Mouse (Mus musculus) MEL (cell line): ENCODE measurements at regions not wholly inside any gene's neighbourhood (a gene's known extent, or its start where the extent isn't known, plus 50 kb on each side); places are given as distances from the start of the nearest gene placed in this dataset.

Source experiments
- DNase-seq: peaks from one replicate; pipeline ENCODE4 v3.0.0; 2011; ENCODE audit warnings: low read depth, low spot score
- H3K27ac ChIP-seq: 2 replicates; pipeline ENCODE4 v1.5.1; 2012; ENCODE audit warnings: low read depth, mild to moderate bottlenecking, control low read depth, low read length, moderate library complexity; ENCODE audit not compliant: control insufficient read depth
- H3K27me3 ChIP-seq, 2 experiments: fragments of 150-350 bp in 1 of 2; sonication (generic) in 1 of 2; 2 replicates each; pipeline ENCODE4 v1.6.1; 2012; ENCODE audit warnings: low read length in 2 of 2, mild to moderate bottlenecking in 2 of 2, improper control_type of control experiment in 1 of 2, moderate library complexity in 1 of 2; ENCODE audit not compliant: insufficient read depth in 2 of 2, control insufficient read depth in 1 of 2
- H3K36me3 ChIP-seq, 2 experiments: 2 replicates each; pipeline ENCODE4 v1.6.1; 2012 to 2014; ENCODE audit warnings: low read length in 2 of 2, improper control_type of control experiment in 1 of 2, inconsistent platforms in 1 of 2, mild to moderate bottlenecking in 1 of 2; ENCODE audit not compliant: insufficient read depth in 2 of 2, control insufficient read depth in 1 of 2
- H3K4me1 ChIP-seq, 2 experiments: fragments of 150-350 bp in 1 of 2; sonication (generic) in 1 of 2; 2 replicates each; pipeline ENCODE4 v1.6.1; 2012; ENCODE audit warnings: low read length in 2 of 2, improper control_type of control experiment in 1 of 2, mild to moderate bottlenecking in 1 of 2; ENCODE audit not compliant: insufficient read depth in 2 of 2, control insufficient read depth in 1 of 2
- H3K4me3 ChIP-seq, 2 experiments: fragments of 150-350 bp in 1 of 2; sonication (generic) in 1 of 2; 2 replicates each; pipeline ENCODE4 v1.5.1; 2012; ENCODE audit warnings: low read depth in 2 of 2, low read length in 2 of 2, mild to moderate bottlenecking in 2 of 2, moderate library complexity in 2 of 2, control low read depth in 1 of 2, improper control_type of control experiment in 1 of 2; ENCODE audit not compliant: control insufficient read depth in 1 of 2, insufficient read depth in 1 of 2
- H3K79me2 ChIP-seq: 2 replicates; pipeline ENCODE4 v1.6.1; 2012; ENCODE audit warnings: mild to moderate bottlenecking, low read length, moderate library complexity; ENCODE audit not compliant: control insufficient read depth, poor library complexity, insufficient read depth
- H3K9ac ChIP-seq: 2 replicates; pipeline ENCODE4 v1.6.1; 2012; ENCODE audit warnings: low read depth, mild to moderate bottlenecking, control low read depth, low read length, moderate library complexity; ENCODE audit not compliant: control insufficient read depth, poor library complexity, severe bottlenecking
- H3K9me3 ChIP-seq: fragments of 150-350 bp; sonication (generic); replicated peaks from 2 replicates; pipeline ENCODE4 v1.6.1; 2012; ENCODE audit warnings: mild to moderate bottlenecking, low read length, improper control_type of control experiment, moderate library complexity; ENCODE audit not compliant: insufficient read depth
- BHLHE40 ChIP-seq: IDR thresholded peaks from 2 replicates; pipeline ENCODE4 v1.6.1; 2012; ENCODE audit warnings: low read depth, mild to moderate bottlenecking, inconsistent platforms, low read length, improper control_type of control experiment, borderline replicate concordance
- CHD1 ChIP-seq: IDR thresholded peaks from 2 replicates; pipeline ENCODE4 v1.6.1; 2012; ENCODE audit warnings: low read depth, mild to moderate bottlenecking, inconsistent platforms, low read length, improper control_type of control experiment
- CHD2 ChIP-seq: IDR thresholded peaks from 2 replicates; pipeline ENCODE4 v1.6.1; 2011; ENCODE audit warnings: low read length, improper control_type of control experiment
- CTCF ChIP-seq, 3 experiments: IDR thresholded peaks in 2 of 3; conservative IDR thresholded peaks in 1 of 3; 2 replicates each; pipeline ENCODE4 v1.5.1; 2011 to 2012; ENCODE audit warnings: low read length in 3 of 3, low read depth in 2 of 3, mild to moderate bottlenecking in 2 of 3, improper control_type of control experiment in 1 of 3, inconsistent platforms in 1 of 3, mixed read lengths in 1 of 3, moderate library complexity in 1 of 3; ENCODE audit not compliant: control insufficient read depth in 1 of 3, insufficient read depth in 1 of 3, poor library complexity in 1 of 3, severe bottlenecking in 1 of 3
- E2F4 ChIP-seq: IDR thresholded peaks from 2 replicates; pipeline ENCODE4 v1.6.1; 2011; ENCODE audit warnings: low read depth, low read length, improper control_type of control experiment, borderline replicate concordance
- ELF1 ChIP-seq: IDR thresholded peaks from 2 replicates; pipeline ENCODE4 v1.6.1; 2014; ENCODE audit warnings: low read depth, mild to moderate bottlenecking, inconsistent platforms, low read length, improper control_type of control experiment, moderate library complexity
- ETS1 ChIP-seq: IDR thresholded peaks from 2 replicates; pipeline ENCODE4 v1.6.1; 2012; ENCODE audit warnings: low read depth, mild to moderate bottlenecking, inconsistent platforms, low read length, improper control_type of control experiment, moderate library complexity
- HCFC1 ChIP-seq: IDR thresholded peaks from 2 replicates; pipeline ENCODE4 v1.6.1; 2012; ENCODE audit warnings: low read depth, mild to moderate bottlenecking, inconsistent platforms, low read length, improper control_type of control experiment, moderate library complexity
- JUND ChIP-seq: IDR thresholded peaks from 2 replicates; pipeline ENCODE4 v1.6.1; 2011; ENCODE audit warnings: low read depth, mild to moderate bottlenecking, improper control_type of control experiment, low read length
- KAT2A ChIP-seq: conservative IDR thresholded peaks from 2 replicates; pipeline ENCODE4 v1.6.1; 2012; ENCODE audit warnings: low read depth, low read length, improper control_type of control experiment, inconsistent platforms
- MAX ChIP-seq: IDR thresholded peaks from 2 replicates; pipeline ENCODE4 v1.6.1; 2011; ENCODE audit warnings: low read length, improper control_type of control experiment
- MEF2A ChIP-seq: IDR thresholded peaks from 2 replicates; pipeline ENCODE4 v1.6.1; 2014; ENCODE audit warnings: low read depth, mild to moderate bottlenecking, inconsistent platforms, low read length, improper control_type of control experiment; ENCODE audit not compliant: poor library complexity, insufficient replicate concordance, severe bottlenecking; ENCODE audit errors: extremely low read depth
- MXI1 ChIP-seq: IDR thresholded peaks from 2 replicates; pipeline ENCODE4 v1.6.1; 2011; ENCODE audit warnings: mild to moderate bottlenecking, low read depth, low read length, improper control_type of control experiment
- MYC ChIP-seq: IDR thresholded peaks from 2 replicates; pipeline ENCODE4 v1.6.1; 2011; ENCODE audit warnings: low read depth, mild to moderate bottlenecking, low read length, improper control_type of control experiment, moderate library complexity
- NRF1 ChIP-seq: IDR thresholded peaks from 2 replicates; pipeline ENCODE4 v1.6.1; 2014; ENCODE audit warnings: low read depth, mild to moderate bottlenecking, inconsistent platforms, low read length, improper control_type of control experiment, moderate library complexity; ENCODE audit not compliant: poor library complexity, insufficient read depth, severe bottlenecking
- POLR2A ChIP-seq, 2 experiments: IDR thresholded peaks; 2 replicates each; pipeline ENCODE4 v1.6.1; 2011 to 2012; ENCODE audit warnings: low read length in 2 of 2, mild to moderate bottlenecking in 2 of 2, control low read depth in 1 of 2, improper control_type of control experiment in 1 of 2, low read depth in 1 of 2, moderate library complexity in 1 of 2; ENCODE audit not compliant: control insufficient read depth in 1 of 2, insufficient read depth in 1 of 2, poor library complexity in 1 of 2
- POLR2AphosphoS2 ChIP-seq: IDR thresholded peaks from 2 replicates; pipeline ENCODE4 v1.6.1; 2011; ENCODE audit warnings: low read length, improper control_type of control experiment
- POLR2AphosphoS5 ChIP-seq: IDR thresholded peaks from 2 replicates; pipeline ENCODE4 v1.6.1; 2012; ENCODE audit warnings: low read depth, borderline replicate concordance, mild to moderate bottlenecking, inconsistent platforms, low read length, moderate library complexity, mixed read lengths
- RAD21 ChIP-seq: IDR thresholded peaks from 2 replicates; pipeline ENCODE4 v1.6.1; 2011; ENCODE audit warnings: mild to moderate bottlenecking, low read depth, low read length, improper control_type of control experiment
- SMC3 ChIP-seq: IDR thresholded peaks from 2 replicates; pipeline ENCODE4 v1.6.1; 2011; ENCODE audit warnings: low read depth, low read length, improper control_type of control experiment
- TBP ChIP-seq: IDR thresholded peaks from 2 replicates; pipeline ENCODE4 v1.8.0; 2011; ENCODE audit warnings: low read depth, low read length, improper control_type of control experiment
- USF1 ChIP-seq: IDR thresholded peaks from 2 replicates; pipeline ENCODE4 v1.6.1; 2014; ENCODE audit warnings: low read depth, mild to moderate bottlenecking, inconsistent platforms, low read length, improper control_type of control experiment, moderate library complexity
- ZC3H11A ChIP-seq: IDR thresholded peaks from 2 replicates; pipeline ENCODE4 v1.6.1; 2012; ENCODE audit warnings: low read depth, mild to moderate bottlenecking, inconsistent platforms, low read length, improper control_type of control experiment
- ZKSCAN1 ChIP-seq: IDR thresholded peaks from 2 replicates; pipeline ENCODE4 v1.6.1; 2012; ENCODE audit warnings: low read depth, mild to moderate bottlenecking, inconsistent platforms, low read length, improper control_type of control experiment, moderate library complexity
- ZMIZ1 ChIP-seq: IDR thresholded peaks from 2 replicates; pipeline ENCODE4 v1.6.1; 2012; ENCODE audit warnings: low read depth, mild to moderate bottlenecking, inconsistent platforms, low read length, improper control_type of control experiment, moderate library complexity
- ZNF384 ChIP-seq: IDR thresholded peaks from 2 replicates; pipeline ENCODE4 v1.6.1; 2012; ENCODE audit warnings: low read depth, mild to moderate bottlenecking, inconsistent platforms, low read length, improper control_type of control experiment

DNA sequence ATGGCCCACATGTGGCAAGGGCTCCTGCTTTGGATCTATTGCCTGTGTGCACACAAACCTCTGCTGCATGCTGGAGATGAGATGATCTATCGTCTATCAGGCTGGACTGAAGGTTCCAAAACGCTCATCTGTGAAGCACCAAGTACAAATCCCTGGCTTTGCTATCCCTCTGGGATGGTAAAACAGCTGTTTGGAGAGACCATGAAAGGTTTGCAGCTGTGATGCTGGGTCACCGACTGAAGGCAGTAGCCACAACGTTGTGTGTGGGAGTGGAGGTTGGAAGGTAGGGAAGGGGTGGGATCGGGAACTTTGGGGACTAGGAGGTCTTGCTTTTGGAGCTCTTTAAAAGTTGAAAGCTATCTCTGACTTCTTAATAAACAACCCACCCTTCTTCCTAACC, 178.2 kb upstream of the Klf4 start:
- H3K79me2 ChIP-seq: no peaks in the 10 kb centered on the region
- no peak overlapping the region for H3K27ac ChIP-seq
- no peaks in the 10 kb centered on the region for H3K9me3 ChIP-seq
- DNase-seq: no peak
- TF ChIP-seq ZC3H11A (no peak), MXI1 (no peak), CHD2 (no peak), BHLHE40 (no peak), CTCF (IDR thresholded peaks at IDR 0.05 in 2 of 3, conservative IDR thresholded peaks at IDR 0.05 in 1 of 3; ENCODE audit: control insufficient read depth in 1 of 3, insufficient read depth in 1 of 3, low read depth in 2 of 3, low read length in 3 of 3, poor library complexity in 1 of 3, severe bottlenecking in 1 of 3) (no peak), CHD1 (no peak), ETS1 (no peak), USF1 (no peak), NRF1 (no peak), MAX (no peak)
- H3K9ac ChIP-seq: no peak overlapping the region
- no peaks in the 10 kb centered on the region for H3K36me3 ChIP-seq
- H3K4me1 ChIP-seq: no peaks in the 10 kb centered on the region
- no peak overlapping the region for H3K4me3 ChIP-seq
- H3K27me3 ChIP-seq: no peaks in the 10 kb centered on the region

DNA sequence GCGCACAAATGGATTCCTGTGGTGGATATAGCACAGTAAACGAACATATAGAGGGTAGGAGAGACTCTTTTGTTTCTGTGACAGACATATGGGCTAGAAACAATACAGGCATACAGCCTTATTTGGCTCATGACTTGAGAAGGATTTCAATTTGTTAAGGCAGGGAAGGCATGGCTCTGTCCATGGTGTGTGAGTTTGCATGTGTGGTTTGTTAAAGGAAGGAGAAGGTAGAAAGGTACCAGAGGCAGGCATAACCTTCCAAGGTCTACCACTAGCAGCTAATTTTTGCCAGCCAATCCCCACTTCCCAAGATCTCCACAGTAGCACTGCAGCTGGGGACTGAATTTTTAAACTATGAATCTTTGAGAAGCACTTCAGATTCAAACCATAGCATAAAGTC, 176.5 kb upstream of the Klf4 start:
- Histone ChIP-seq H3K9ac (no peak overlapping the region), H3K4me1 (no peaks in the 10 kb centered on the region), H3K4me3 (no peak overlapping the region), H3K9me3 (no peaks in the 10 kb centered on the region), H3K36me3 (no peaks in the 10 kb centered on the region), H3K27ac (no peak overlapping the region), H3K27me3 (no peaks in the 10 kb centered on the region), H3K79me2 (no peaks in the 10 kb centered on the region)
- no peak for DNase-seq
- no peak for TF ChIP-seq USF1
- TF ChIP-seq JUND: no peak
- no peak for TF ChIP-seq MEF2A
- no peak for TF ChIP-seq ZC3H11A
- no peak for TF ChIP-seq CTCF (IDR thresholded peaks at IDR 0.05 in 2 of 3, conservative IDR thresholded peaks at IDR 0.05 in 1 of 3; ENCODE audit: control insufficient read depth in 1 of 3, insufficient read depth in 1 of 3, low read depth in 2 of 3, low read length in 3 of 3, poor library complexity in 1 of 3, severe bottlenecking in 1 of 3)
- TF ChIP-seq KAT2A: no peak
- no peak for TF ChIP-seq POLR2A (IDR thresholded peaks at IDR 0.05; ENCODE audit: control insufficient read depth in 1 of 2, insufficient read depth in 1 of 2, low read depth in 1 of 2, low read length in 2 of 2, poor library complexity in 1 of 2)
- no peak for TF ChIP-seq CHD2
- TF ChIP-seq, all 39 proteins: peak for 0

GRCm38 (mm10) chr4:55707916-55708315, 175.7 kb upstream of the Klf4 start:
- Histone ChIP-seq H3K27ac (no peak overlapping the region), H3K4me3 (no peak overlapping the region), H3K36me3 (no peaks in the 10 kb centered on the region)
- no peak for TF ChIP-seq MAX
- no peak for TF ChIP-seq SMC3
- TF ChIP-seq JUND: no peak
- no peak for TF ChIP-seq NRF1
- TF ChIP-seq MEF2A: no peak
- TF ChIP-seq ZMIZ1: no peak
- no peak for TF ChIP-seq ELF1
- TF ChIP-seq ZNF384: no peak
- no peak for TF ChIP-seq BHLHE40
- TF ChIP-seq HCFC1: no peak
- no peak for TF ChIP-seq ETS1
- TF ChIP-seq USF1: no peak
- no peak for TF ChIP-seq MYC
- TF ChIP-seq RAD21: no peak
- TF ChIP-seq ZKSCAN1: no peak
- TF ChIP-seq POLR2AphosphoS5: no peak
- TF ChIP-seq POLR2AphosphoS2: no peak
- TF ChIP-seq KAT2A: no peak
- no peak for TF ChIP-seq E2F4
- no peak for TF ChIP-seq TBP
- TF ChIP-seq, all 39 proteins: peak for 0
- H3K27me3 ChIP-seq: no peaks in the 10 kb centered on the region
- H3K9ac ChIP-seq: no peak overlapping the region
- DNase-seq: no peak
- H3K9me3 ChIP-seq: no peaks in the 10 kb centered on the region
- H3K79me2 ChIP-seq: no peaks in the 10 kb centered on the region
- H3K4me1 ChIP-seq: no peaks in the 10 kb centered on the region
